Comparison of ENCODE assay signal across 17 mouse cellular contexts in genomic region chr11:88351722-88352473, GRCm38 (mm10). TPM values are rescaled to one million over a fixed set of nuclear protein-coding genes. Genes with fewer than 3 reads are reported as not detected.
DNase-seq lines count a peak whose midpoint lies in the region; ATAC-seq and TF ChIP-seq lines count a peak whose summit lies in the region.
"Had no signal": no experiment of that assay in that cellular context is flagged by ENCODE, and none has a peak within 500 bp of the region (broad histone marks: within the 10 kb centered on the region; RNA-seq: fewer than 3 reads in every experiment).

No protein-coding gene starts in this region.

- H3K9ac ChIP-seq in forebrain, embryonic 15.5 days (replicated peaks) = no peak overlapping the region
- H3K9ac ChIP-seq in liver, embryonic 11.5 days (ENCODE audit: low read depth, low read length) = no peak overlapping the region
- no peak overlapping the region for H3K9ac ChIP-seq in liver, postnatal 0 days (replicated peaks)
- no peak overlapping the region for H3K9ac ChIP-seq in midbrain, embryonic 12.5 days (replicated peaks)
- H3K9ac ChIP-seq: embryonic facial prominence, embryonic 15.5 days; lung, embryonic 14.5 days had no signal

- no peaks in the 10 kb centered on the region for H3K9me3 ChIP-seq in forebrain, embryonic 15.5 days
- no peaks in the 10 kb centered on the region for H3K9me3 ChIP-seq in forebrain, embryonic 10.5 days
- no peaks in the 10 kb centered on the region for H3K9me3 ChIP-seq in liver, embryonic 11.5 days (ENCODE audit: control insufficient read depth, low read length)
- H3K9me3 ChIP-seq in liver, postnatal 0 days (ENCODE audit: low read length) = no peaks in the 10 kb centered on the region
- no peaks in the 10 kb centered on the region for H3K9me3 ChIP-seq in midbrain, embryonic 12.5 days
- H3K9me3 ChIP-seq: embryonic facial prominence, embryonic 15.5 days had no signal

- 78% methylated on average over 3 of the region's 3 CpGs for WGBS in forebrain, embryonic 15.5 days
- 89% methylated on average over 3 of the region's 3 CpGs for WGBS in forebrain, embryonic 10.5 days
- WGBS in liver, embryonic 11.5 days = 56% methylated on average over 3 of the region's 3 CpGs
- 67% methylated on average over 3 of the region's 3 CpGs for WGBS in liver, postnatal 0 days (ENCODE audit: insufficient replicate concordance)
- WGBS in midbrain, embryonic 12.5 days = 80% methylated on average over 3 of the region's 3 CpGs

- ATAC-seq in forebrain, embryonic 15.5 days (replicated peaks) = no peak
- ATAC-seq in liver, embryonic 11.5 days (replicated peaks; ENCODE audit: low FRiP score) = 0 out of 2 replicates have a peak, but pooled peaks have one; percentile 18
- ATAC-seq in liver, postnatal 0 days = no peak
- ATAC-seq in midbrain, embryonic 12.5 days (ENCODE audit: low FRiP score, low read depth) = no peak

- H3K4me2 ChIP-seq in forebrain, embryonic 15.5 days (replicated peaks) = no peak overlapping the region
- H3K4me2 ChIP-seq in liver, embryonic 11.5 days = no peak overlapping the region
- H3K4me2 ChIP-seq in liver, postnatal 0 days (ENCODE audit: low read depth, low read length) = no peak overlapping the region
- H3K4me2 ChIP-seq in midbrain, embryonic 12.5 days (replicated peaks) = no peak overlapping the region
- H3K4me2 ChIP-seq: embryonic facial prominence, embryonic 15.5 days; lung, embryonic 14.5 days had no signal

- TF ChIP-seq CTCF in liver, postnatal 0 days (IDR thresholded peaks at IDR 0.05; ENCODE audit: low read depth) = no peak

- DNase-seq in forebrain, embryonic 10.5 days (ENCODE audit: extremely low spot score, low spot score) = no peak
- no peak for DNase-seq in liver, embryonic 11.5 days (ENCODE audit: low spot score)
- no peak for DNase-seq in liver, postnatal 0 days
- DNase-seq in cerebellum, postnatal 25 days = peak; percentile 63
- no peak for DNase-seq in spleen, postnatal 4 days (ENCODE audit: low spot score in 2 of 2)
- DNase-seq in adrenal gland, postnatal 25 days = no peak
- DNase-seq: B cell, adult 2 months; gastrocnemius, postnatal 10 days; kidney, adult 9 months; lung, embryonic 14.5 days; right cerebral cortex, postnatal 14 days; thymus, adult 2 months had no signal

- no peak overlapping the region for H3K4me3 ChIP-seq in forebrain, embryonic 15.5 days
- no peak overlapping the region for H3K4me3 ChIP-seq in forebrain, embryonic 10.5 days
- no peak overlapping the region for H3K4me3 ChIP-seq in liver, embryonic 11.5 days (ENCODE audit: low read depth, low read length)
- no peak overlapping the region for H3K4me3 ChIP-seq in liver, postnatal 0 days (ENCODE audit: low read depth, low read length)
- no peak overlapping the region for H3K4me3 ChIP-seq in midbrain, embryonic 12.5 days
- H3K4me3 ChIP-seq: embryonic facial prominence, embryonic 15.5 days; myocyte had no signal

- no peaks in the 10 kb centered on the region for H3K27me3 ChIP-seq in forebrain, embryonic 15.5 days
- peaks cover 10% of the 10 kb centered on the region; the same call in 1 of the 2 replicates for H3K27me3 ChIP-seq in forebrain, embryonic 10.5 days (ENCODE audit: poor library complexity, severe bottlenecking)
- no peaks in the 10 kb centered on the region for H3K27me3 ChIP-seq in liver, embryonic 11.5 days (replicated peaks; ENCODE audit: control insufficient read depth, insufficient read depth, low read length)
- H3K27me3 ChIP-seq in liver, postnatal 0 days (ENCODE audit: insufficient read depth, low read length) = no peaks in the 10 kb centered on the region
- H3K27me3 ChIP-seq in midbrain, embryonic 12.5 days = no peaks in the 10 kb centered on the region
- H3K27me3 ChIP-seq: embryonic facial prominence, embryonic 15.5 days had no signal

- no peak for TF ChIP-seq EP300 in liver, postnatal 0 days (IDR thresholded peaks at IDR 0.05; ENCODE audit: low read depth)

- peaks cover 45% of the 10 kb centered on the region for H3K4me1 ChIP-seq in forebrain, embryonic 15.5 days
- H3K4me1 ChIP-seq in forebrain, embryonic 10.5 days = peaks cover 74% of the 10 kb centered on the region
- peaks cover 7% of the 10 kb centered on the region for H3K4me1 ChIP-seq in liver, embryonic 11.5 days (replicated peaks; ENCODE audit: control insufficient read depth, insufficient read depth, low read length)
- H3K4me1 ChIP-seq in liver, postnatal 0 days (ENCODE audit: insufficient read depth) = no peaks in the 10 kb centered on the region
- peaks cover 61% of the 10 kb centered on the region for H3K4me1 ChIP-seq in midbrain, embryonic 12.5 days

- peak overlapping the region; percentile 19; the same call in 1 of the 2 replicates for H3K27ac ChIP-seq in forebrain, embryonic 15.5 days (replicated peaks)
- no peak overlapping the region for H3K27ac ChIP-seq in forebrain, embryonic 10.5 days
- H3K27ac ChIP-seq in liver, embryonic 11.5 days (ENCODE audit: low read depth, low read length) = no peak overlapping the region
- H3K27ac ChIP-seq in liver, postnatal 0 days (ENCODE audit: low read depth) = no peak overlapping the region
- peak overlapping the region; percentile 54 for H3K27ac ChIP-seq in midbrain, embryonic 12.5 days (replicated peaks)
- H3K27ac ChIP-seq: embryonic facial prominence, embryonic 15.5 days had no signal

- H3K36me3 ChIP-seq in forebrain, embryonic 15.5 days = no peaks in the 10 kb centered on the region
- peaks cover 68% of the 10 kb centered on the region for H3K36me3 ChIP-seq in forebrain, embryonic 10.5 days (replicated peaks)
- peaks cover 2% of the 10 kb centered on the region; the same call in 1 of the 2 replicates for H3K36me3 ChIP-seq in liver, embryonic 11.5 days (ENCODE audit: control insufficient read depth, insufficient read depth, low read length)
- no peaks in the 10 kb centered on the region; the same call in 1 of the 2 replicates for H3K36me3 ChIP-seq in liver, postnatal 0 days (replicated peaks; ENCODE audit: insufficient read depth, low read length)
- peaks cover 39% of the 10 kb centered on the region for H3K36me3 ChIP-seq in midbrain, embryonic 12.5 days
- H3K36me3 ChIP-seq: embryonic facial prominence, embryonic 15.5 days had no signal

RNA-seq across cellular contexts. Expression of gene Ccdc182, which starts 58.0 kb away (rescaled TPM):
- 0.23 TPM in 1 of 2 replicates, not detected in the other for polyA plus RNA-seq in forebrain, embryonic 15.5 days (2015; fragmentation: Nextera tagmentation; extraction: Ambion mirVana)
- polyA plus RNA-seq in forebrain, embryonic 10.5 days (2016; fragmentation: Nextera tagmentation; extraction: Ambion mirVana) = 0.17 and 0.73 TPM in 2 replicates
- not detected in 2 replicates for polyA plus RNA-seq in liver, embryonic 11.5 days (2014; fragmentation: Nextera tagmentation; extraction: Ambion mirVana)
- not detected in 2 replicates for polyA plus RNA-seq in liver, postnatal 0 days (2015; fragmentation: Nextera tagmentation; extraction: Ambion mirVana)
- 5.0 and 5.7 TPM in 2 replicates for polyA plus RNA-seq in midbrain, embryonic 12.5 days (2016; fragmentation: Nextera tagmentation; extraction: Ambion mirVana)
- not detected in 2 replicates for total RNA-seq in adrenal gland, postnatal 25 days (2021)
- total RNA-seq: gastrocnemius, postnatal 10 days; left cerebral cortex, adult 18-20 months had no signal
- polyA plus RNA-seq: embryonic facial prominence, embryonic 15.5 days; lung, embryonic 14.5 days; myocyte; thymus, adult 2 months had no signal

Comparison
In these comparisons a context has a peak if more than half of its experiments do, and no peak if none do; other contexts are left out.
1. H3K27ac ChIP-seq: peak in forebrain, embryonic 15.5 days (single experiment) and midbrain, embryonic 12.5 days (single experiment); none in forebrain, embryonic 10.5 days (single experiment), liver, embryonic 11.5 days (single experiment) and liver, postnatal 0 days (single experiment).
2. DNase-seq: peak in cerebellum, postnatal 25 days (2 of 2); none in forebrain, embryonic 10.5 days (single experiment), liver, embryonic 11.5 days (single experiment), liver, postnatal 0 days (single experiment), spleen, postnatal 4 days (0 of 2) and adrenal gland, postnatal 25 days (single experiment).